Mouse (Mus musculus) kidney, embryonic 15.5 days (tissue): ENCODE results near the gene Kif5c. TPM values are rescaled to one million over a fixed set of nuclear protein-coding genes. Genes with fewer than 3 reads are reported as not detected.

Experiments
- ATAC-seq: fragments of 200-750 bp; cut with Nextera tagmentation; replicated peaks from 2 replicates; pipeline ENCODE4 v1.8.0; 2017; ENCODE audit warnings: moderate TSS enrichment; ENCODE audit not compliant: low FRiP score
- H3K27ac ChIP-seq: fragments of 300-500 bp; sonication (generic); 2 replicates; pipeline ENCODE4 v1.5.1; 2015; ENCODE audit warnings: mild to moderate bottlenecking, inconsistent platforms
- H3K27me3 ChIP-seq: fragments of 300-500 bp; sonication (generic); 2 replicates; pipeline ENCODE4 v1.6.1; 2015; ENCODE audit warnings: inconsistent platforms
- H3K36me3 ChIP-seq: fragments of 300-500 bp; sonication (generic); 2 replicates; pipeline ENCODE4 v1.6.1; 2015; ENCODE audit warnings: inconsistent platforms
- H3K4me1 ChIP-seq: fragments of 300-500 bp; sonication (generic); 2 replicates; pipeline ENCODE4 v1.6.1; 2015; ENCODE audit warnings: inconsistent platforms
- H3K4me2 ChIP-seq: fragments of 300-500 bp; sonication (generic); 2 replicates; pipeline ENCODE4 v1.6.1; 2015; ENCODE audit warnings: moderate library complexity, mild to moderate bottlenecking, inconsistent platforms
- H3K4me3 ChIP-seq: fragments of 300-500 bp; sonication (generic); replicated peaks from 2 replicates; pipeline ENCODE4 v1.5.1; 2015; ENCODE audit warnings: mild to moderate bottlenecking, inconsistent platforms
- H3K9ac ChIP-seq: fragments of 300-500 bp; sonication (generic); 2 replicates; pipeline ENCODE4 v1.6.1; 2015; ENCODE audit warnings: mild to moderate bottlenecking, inconsistent platforms
- H3K9me3 ChIP-seq: fragments of 300-500 bp; sonication (generic); replicated peaks from 2 replicates; pipeline ENCODE4 v1.6.1; 2016; ENCODE audit warnings: inconsistent platforms
- WGBS: fragments of 180-500 bp; shearing (Covaris S2); methylation state at CpG from one replicate; pipeline ENCODE4 v1.1.7; 2015; ENCODE audit warnings: mixed read lengths; 5-methylcytosine and 5-hydroxymethylcytosine counted together
- polyA plus RNA-seq: library from polyadenylated mRNA; unstranded; fragments of >200 nt; fragmentation: Nextera tagmentation; extraction: Ambion mirVana; gene quantifications from 2 replicates; pipeline ENCODE4 v1.2.1, GENCODE M21; 2015

The Kif5c gene
- polyA plus RNA-seq, 1 experiment from 2014 or later, result 6.7 TPM

DNA sequence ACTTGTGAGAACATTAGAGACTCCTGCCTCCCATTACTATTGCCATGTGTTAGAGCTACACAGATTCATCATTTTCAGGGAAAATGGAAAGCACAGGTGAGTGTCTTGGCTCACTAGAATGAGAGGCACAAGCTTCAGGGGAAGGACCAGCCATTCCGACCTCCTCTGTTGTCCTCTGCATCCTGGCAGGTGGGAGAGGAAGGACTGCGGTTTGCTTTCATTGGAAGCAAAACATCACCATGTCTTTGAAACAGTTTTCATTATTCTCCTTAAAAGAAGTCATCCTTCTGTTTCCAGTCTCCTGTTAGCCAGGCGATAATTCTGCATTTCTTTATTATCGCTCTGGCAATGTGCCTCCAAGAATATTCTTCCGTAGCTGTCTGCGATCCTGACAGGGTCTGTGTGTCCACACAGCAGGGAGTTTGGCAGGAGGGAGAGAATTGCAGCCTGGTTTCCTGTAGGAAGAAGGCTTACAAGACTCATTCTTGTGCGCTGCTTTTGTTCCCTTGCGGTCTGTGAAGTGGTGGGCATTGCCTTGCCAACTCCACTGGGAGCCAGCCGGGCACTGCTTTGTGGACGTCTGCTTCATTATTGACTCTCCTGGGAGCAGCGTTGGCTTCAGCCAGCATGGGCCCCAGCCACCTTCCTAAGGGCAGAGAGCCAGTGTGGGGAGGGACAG, 36.2 kb downstream of the Kif5c start:
- no peak for ATAC-seq
- peaks cover 9% of the 10 kb centered on the region for H3K4me1 ChIP-seq
- no peaks in the 10 kb centered on the region for H3K9me3 ChIP-seq
- no peak overlapping the region for H3K27ac ChIP-seq
- no peak overlapping the region for H3K9ac ChIP-seq
- 73% methylated on average over 11 of the region's 11 CpGs for WGBS
- no peaks in the 10 kb centered on the region for H3K36me3 ChIP-seq
- no peak overlapping the region for H3K4me2 ChIP-seq
- H3K27me3 ChIP-seq, result no peaks in the 10 kb centered on the region
- H3K4me3 ChIP-seq, result no peak overlapping the region

DNA sequence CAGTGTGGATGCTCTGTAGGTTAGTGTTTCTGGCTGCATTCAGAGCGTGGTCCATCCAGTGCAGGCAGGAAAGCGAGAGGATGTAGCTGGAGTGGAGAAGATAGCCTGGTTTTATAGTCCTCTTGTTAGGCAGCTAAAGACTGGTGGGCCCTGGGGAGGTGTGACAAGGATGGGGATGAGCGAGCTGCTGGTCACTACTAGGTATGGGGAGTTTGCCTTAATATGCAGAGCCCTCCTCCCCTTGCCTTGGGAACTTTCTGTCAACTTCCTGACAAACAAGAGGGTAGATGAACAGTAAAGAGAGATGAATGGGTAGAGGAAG, 36.7 kb downstream of the Kif5c start:
- H3K27ac ChIP-seq, result no peak overlapping the region
- no peak for ATAC-seq
- no peak overlapping the region for H3K4me2 ChIP-seq
- H3K36me3 ChIP-seq, result no peaks in the 10 kb centered on the region
- no peaks in the 10 kb centered on the region for H3K27me3 ChIP-seq
- no peak overlapping the region for H3K9ac ChIP-seq
- no peak overlapping the region for H3K4me3 ChIP-seq
- 73% methylated on average over 3 of the region's 3 CpGs for WGBS
- H3K9me3 ChIP-seq, result no peaks in the 10 kb centered on the region
- H3K4me1 ChIP-seq, result peaks cover 9% of the 10 kb centered on the region

DNA sequence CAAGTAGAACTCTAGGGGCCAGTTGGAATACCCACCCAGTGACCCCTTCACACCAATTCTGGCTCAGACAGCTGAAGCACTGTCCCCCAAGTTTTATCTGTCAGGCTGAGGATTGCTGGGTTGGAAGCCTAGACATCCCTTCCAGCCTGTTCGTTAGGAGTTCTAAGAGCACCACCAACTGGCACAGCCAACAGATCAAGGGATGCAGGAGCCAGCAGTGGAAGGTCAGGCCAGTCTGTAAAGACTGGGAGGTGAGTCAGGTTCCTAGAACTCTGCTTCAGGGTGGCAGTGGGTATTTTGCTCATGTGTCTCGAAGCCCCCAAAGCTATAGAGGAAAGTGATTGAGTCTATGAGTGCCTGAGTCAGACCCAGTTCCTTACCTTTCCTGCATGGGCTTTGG, 37.9 kb downstream of the Kif5c start:
- ATAC-seq, result no peak
- no peaks in the 10 kb centered on the region for H3K27me3 ChIP-seq
- no peak overlapping the region for H3K4me3 ChIP-seq
- H3K36me3 ChIP-seq, result no peaks in the 10 kb centered on the region
- 84% methylated on average over 2 of the region's 2 CpGs for WGBS
- no peak overlapping the region for H3K4me2 ChIP-seq
- H3K4me1 ChIP-seq, result peaks cover 9% of the 10 kb centered on the region
- H3K9ac ChIP-seq, result no peak overlapping the region
- no peaks in the 10 kb centered on the region for H3K9me3 ChIP-seq
- no peak overlapping the region for H3K27ac ChIP-seq

DNA sequence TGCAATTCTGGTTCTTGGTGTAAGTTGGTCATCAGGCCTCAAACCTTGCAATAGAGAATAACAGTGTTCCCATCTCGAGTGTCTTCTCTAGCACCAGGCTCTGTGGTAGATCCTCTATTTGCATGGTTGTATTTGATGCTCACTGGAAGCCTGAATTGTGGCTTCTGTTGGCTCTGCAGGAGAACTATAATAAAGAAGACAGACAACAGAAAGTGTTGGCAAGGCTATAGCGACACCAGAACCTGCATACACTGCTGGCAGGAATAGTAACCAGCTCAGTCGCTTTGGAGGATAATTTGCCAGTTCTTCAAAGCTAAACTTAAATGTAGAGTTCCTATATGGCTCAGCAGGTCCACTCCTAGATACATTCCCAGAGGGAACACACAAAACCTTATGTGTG, 38.6 kb downstream of the Kif5c start:
- H3K4me1 ChIP-seq, result peaks cover 9% of the 10 kb centered on the region
- H3K9me3 ChIP-seq, result no peaks in the 10 kb centered on the region
- 87% methylated on average over 3 of the region's 3 CpGs for WGBS
- ATAC-seq, result no peak
- H3K27ac ChIP-seq, result no peak overlapping the region
- H3K4me3 ChIP-seq, result no peak overlapping the region
- H3K9ac ChIP-seq, result no peak overlapping the region
- H3K27me3 ChIP-seq, result no peaks in the 10 kb centered on the region
- no peaks in the 10 kb centered on the region for H3K36me3 ChIP-seq
- no peak overlapping the region for H3K4me2 ChIP-seq

DNA sequence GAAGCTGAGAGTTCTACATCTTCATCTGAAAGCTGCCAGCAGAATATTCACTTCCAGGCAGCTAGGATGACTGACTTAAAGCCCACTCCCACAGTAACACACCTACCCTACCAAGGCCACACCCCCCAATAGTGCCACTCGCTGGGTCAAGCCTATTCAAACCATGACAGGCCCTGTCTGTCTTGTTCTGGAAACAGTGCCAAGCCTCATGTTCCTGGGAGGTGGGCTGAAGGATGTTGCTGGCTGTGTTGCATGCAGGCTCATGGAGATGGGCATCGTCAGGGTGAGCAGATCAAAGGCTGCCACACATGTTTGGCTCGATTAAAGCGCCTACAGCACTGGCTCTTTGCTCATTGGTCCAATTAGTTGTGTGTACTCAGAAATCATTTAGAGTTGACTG, 39.9 kb downstream of the Kif5c start:
- H3K9me3 ChIP-seq, result no peaks in the 10 kb centered on the region
- no peak for ATAC-seq
- H3K9ac ChIP-seq, result no peak overlapping the region
- no peak overlapping the region for H3K4me3 ChIP-seq
- H3K27me3 ChIP-seq, result no peaks in the 10 kb centered on the region
- H3K27ac ChIP-seq, result no peak overlapping the region
- no peaks in the 10 kb centered on the region for H3K36me3 ChIP-seq
- 59% methylated on average over 4 of the region's 4 CpGs for WGBS
- H3K4me1 ChIP-seq, result peaks cover 9% of the 10 kb centered on the region
- H3K4me2 ChIP-seq, result no peak overlapping the region

- peak overlapping the region; percentile 8; the same call in 1 of the 2 replicates for H3K4me2 ChIP-seq
- peak; percentile 71; the same call in 1 of the 2 replicates for ATAC-seq
These were observed 40.9 kb downstream of the Kif5c start for GRCm38 (mm10) chr2:49659964-49660363.

GRCm38 (mm10) chr2:49660375-49660923, 41.4 kb downstream of the Kif5c start:
- Histone ChIP-seq H3K4me2 (no peak overlapping the region), H3K27ac (no peak overlapping the region), H3K9me3 (no peaks in the 10 kb centered on the region), H3K36me3 (no peaks in the 10 kb centered on the region), H3K4me3 (no peak overlapping the region), H3K9ac (no peak overlapping the region), H3K4me1 (peaks cover 9% of the 10 kb centered on the region), H3K27me3 (no peaks in the 10 kb centered on the region)
- ATAC-seq, result no peak
- 78% methylated on average over 12 of the region's 12 CpGs for WGBS

More at GRCm38 (mm10) chr2:49659964-49660363, 40.9 kb downstream of the Kif5c start:
- peaks cover 9% of the 10 kb centered on the region for H3K4me1 ChIP-seq
- no peak overlapping the region for H3K27ac ChIP-seq
- no peaks in the 10 kb centered on the region for H3K36me3 ChIP-seq
- WGBS, result 26% methylated on average over 8 of the region's 8 CpGs
- no peak overlapping the region for H3K4me3 ChIP-seq
- H3K27me3 ChIP-seq, result no peaks in the 10 kb centered on the region
- no peaks in the 10 kb centered on the region for H3K9me3 ChIP-seq
- no peak overlapping the region for H3K9ac ChIP-seq

DNA sequence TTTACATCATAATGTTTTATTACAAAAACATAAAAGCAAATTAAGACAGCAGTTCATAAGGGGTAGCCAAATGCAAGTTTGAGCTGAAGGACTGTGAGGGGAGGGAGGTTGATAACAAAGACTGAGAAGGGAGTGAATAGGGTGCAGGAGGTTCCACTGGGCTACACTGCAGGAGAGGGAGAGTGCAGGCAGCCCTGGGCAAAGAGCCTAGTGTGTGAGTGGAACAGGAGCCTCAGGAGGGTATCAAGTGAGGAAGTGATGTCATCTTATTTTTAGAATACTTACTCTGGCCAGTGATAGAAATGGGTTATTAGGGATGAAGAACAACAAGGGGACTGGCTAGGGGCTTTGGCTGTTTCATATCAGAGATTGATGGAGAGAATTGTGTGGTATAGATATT, 42.2 kb downstream of the Kif5c start:
- Histone ChIP-seq H3K4me1 (peaks cover 9% of the 10 kb centered on the region), H3K4me3 (no peak overlapping the region), H3K9me3 (no peaks in the 10 kb centered on the region), H3K27me3 (no peaks in the 10 kb centered on the region), H3K36me3 (no peaks in the 10 kb centered on the region), H3K9ac (no peak overlapping the region), H3K27ac (no peak overlapping the region), H3K4me2 (no peak overlapping the region)
- ATAC-seq, result no peak

DNA sequence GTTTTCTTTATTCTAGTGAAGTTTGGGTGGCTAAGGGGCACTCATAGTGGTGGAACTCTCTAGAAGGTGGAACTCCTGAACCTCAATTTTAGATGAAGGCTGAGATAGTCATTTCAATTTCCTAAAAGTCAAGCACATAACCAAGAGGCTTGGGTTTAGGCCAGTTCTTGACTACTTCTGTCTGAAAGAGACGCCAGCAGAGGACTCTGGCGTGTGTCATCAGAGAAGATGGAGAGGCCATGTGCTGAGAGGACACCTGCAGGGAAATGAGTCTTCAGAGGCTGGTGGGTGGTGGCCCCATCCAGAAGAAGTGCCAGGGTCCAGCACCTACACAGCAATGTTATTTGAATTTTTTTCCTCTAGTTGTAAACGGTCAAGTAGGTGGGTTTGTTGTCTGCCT, 42.8 kb downstream of the Kif5c start:
- 91% methylated on average over 3 of the region's 3 CpGs for WGBS
- Histone ChIP-seq H3K4me3 (no peak overlapping the region), H3K27ac (no peak overlapping the region), H3K4me2 (no peak overlapping the region), H3K36me3 (no peaks in the 10 kb centered on the region), H3K9ac (no peak overlapping the region), H3K4me1 (peaks cover 9% of the 10 kb centered on the region), H3K9me3 (no peaks in the 10 kb centered on the region), H3K27me3 (no peaks in the 10 kb centered on the region)
- no peak for ATAC-seq

DNA sequence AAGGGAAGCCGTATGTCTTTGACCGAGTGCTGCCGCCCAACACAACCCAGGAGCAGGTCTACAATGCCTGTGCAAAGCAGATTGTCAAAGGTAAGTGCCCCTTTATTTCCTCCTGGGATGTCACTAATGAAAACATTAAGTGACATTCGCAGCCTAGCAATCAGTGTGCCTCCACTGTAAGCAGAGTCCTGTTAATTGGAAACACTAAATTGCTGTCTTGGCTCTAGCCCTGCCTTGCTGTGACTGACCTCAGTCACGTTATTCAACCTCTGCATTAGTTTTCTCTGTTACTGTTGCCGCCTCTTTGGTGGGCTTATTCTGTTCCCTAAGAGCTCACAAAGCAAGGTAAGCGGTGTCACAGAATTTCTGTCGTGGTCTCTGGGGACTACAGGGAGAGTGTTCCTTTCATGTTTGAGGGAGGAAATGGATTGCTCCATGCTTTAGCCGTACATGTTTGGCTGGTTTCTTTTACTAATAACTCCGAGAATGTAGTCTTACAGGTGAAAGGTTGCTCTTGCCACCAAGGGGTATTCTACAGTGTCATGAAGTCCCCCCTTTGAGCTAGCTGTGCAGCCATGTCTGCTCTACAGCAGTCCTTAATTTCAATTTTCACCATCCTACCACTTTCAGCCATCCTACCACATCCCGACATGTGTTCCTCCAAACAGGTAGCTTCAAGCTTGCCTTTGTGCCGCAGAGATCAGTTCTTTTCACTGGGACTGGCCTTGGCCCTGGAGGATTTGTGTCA, 52.8 kb downstream of the Kif5c start:
- no peak overlapping the region for H3K9ac ChIP-seq
- H3K36me3 ChIP-seq, result no peaks in the 10 kb centered on the region
- 73% methylated on average over 12 of the region's 12 CpGs for WGBS
- H3K4me3 ChIP-seq, result no peak overlapping the region
- no peaks in the 10 kb centered on the region for H3K27me3 ChIP-seq
- H3K9me3 ChIP-seq, result no peaks in the 10 kb centered on the region
- ATAC-seq, result no peak
- no peak overlapping the region for H3K4me2 ChIP-seq
- H3K4me1 ChIP-seq, result peaks cover 3% of the 10 kb centered on the region; the same call in 1 of the 2 replicates
- H3K27ac ChIP-seq, result no peak overlapping the region

- no peaks in the 10 kb centered on the region for H3K27me3 ChIP-seq
- H3K36me3 ChIP-seq, result no peaks in the 10 kb centered on the region
- no peak for ATAC-seq
- peaks cover 5% of the 10 kb centered on the region; the same call in 1 of the 2 replicates for H3K4me1 ChIP-seq
- H3K9me3 ChIP-seq, result no peaks in the 10 kb centered on the region
- H3K27ac ChIP-seq, result no peak overlapping the region
- WGBS, result 75% methylated on average over 7 of the region's 7 CpGs
- no peak overlapping the region for H3K9ac ChIP-seq
- no peak overlapping the region for H3K4me3 ChIP-seq
- H3K4me2 ChIP-seq, result no peak overlapping the region
These were observed 53.4 kb downstream of the Kif5c start for GRCm38 (mm10) chr2:49672501-49672874.

DNA sequence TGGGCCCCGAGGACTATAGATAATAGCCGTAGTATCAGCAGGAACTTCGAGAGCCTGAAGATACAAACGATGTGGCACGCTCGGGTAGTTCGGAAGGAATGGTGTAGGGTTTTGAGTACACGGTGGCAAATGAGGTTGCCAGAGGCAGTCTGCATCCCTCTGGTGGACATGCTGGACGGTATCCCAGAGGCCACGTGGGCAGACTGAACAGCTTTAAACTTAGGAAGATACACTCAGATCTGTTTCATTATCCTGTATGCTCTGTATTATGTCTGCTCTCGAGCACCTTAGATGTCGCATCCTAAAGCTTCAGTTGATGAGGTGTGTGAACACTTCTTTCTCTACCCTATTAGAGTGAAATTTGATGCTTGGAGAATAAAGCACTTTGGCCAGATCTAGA, 56.9 kb downstream of the Kif5c start:
- H3K27me3 ChIP-seq, result no peaks in the 10 kb centered on the region
- H3K9me3 ChIP-seq, result no peaks in the 10 kb centered on the region
- H3K27ac ChIP-seq, result no peak overlapping the region
- no peak overlapping the region for H3K9ac ChIP-seq
- H3K4me3 ChIP-seq, result no peak overlapping the region
- 71% methylated on average over 12 of the region's 12 CpGs for WGBS
- H3K4me1 ChIP-seq, result peaks cover 23% of the 10 kb centered on the region
- no peak overlapping the region for H3K4me2 ChIP-seq
- ATAC-seq, result no peak
- no peaks in the 10 kb centered on the region for H3K36me3 ChIP-seq
